Mouse (Mus musculus) C3H10T1/2 (cell line): Measurements from ENCODE around the gene Olfr1426. TPM values are rescaled to one million over a fixed set of nuclear protein-coding genes. Genes with fewer than 3 reads are reported as not detected.

Experiments
- polyA plus RNA-seq, 2 experiments: library from polyadenylated mRNA; unstranded; fragments of >200 nt; fragmentation: generic; extraction: Trizol; gene quantifications; one replicate each; pipeline ENCODE4 v1.2.1; 2012; ENCODE audit warnings: missing spikeins in 2 of 2

Olfr1426 gene
- not detected for polyA plus RNA-seq

GRCm38 (mm10) chr19:12091913-12092312 is at the start of gene Olfr1426:
TSS of gene Olfr1426 (minus strand) at chr19:12092013.

DNA sequence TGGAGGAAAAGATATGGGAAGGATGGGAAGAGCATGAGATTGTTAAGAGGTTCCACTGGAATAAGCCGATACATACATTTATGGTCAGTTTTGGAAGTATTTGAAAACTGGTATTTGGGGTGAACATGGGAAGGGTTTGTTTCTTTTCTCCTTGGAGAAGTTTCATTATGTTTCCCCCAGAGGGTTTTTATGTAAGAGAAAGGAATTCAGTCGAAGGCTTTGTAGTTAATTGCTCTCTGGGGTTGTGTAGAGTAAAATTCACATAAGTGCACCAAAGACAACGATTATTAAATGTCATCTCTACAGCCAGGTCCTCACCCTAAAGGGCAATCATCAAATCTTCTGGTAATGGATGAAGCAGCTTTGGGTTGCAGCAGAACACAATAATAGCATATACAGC is 31.3 kb upstream of the Olfr1426 start, which contains the start of gene Olfr76:
Olfr76 (minus strand) TSS at position 101 of the 400 bp plus-strand sequence.

GRCm38 (mm10) chr19:12115797-12116196 is 24.0 kb upstream of the Olfr1426 start, which contains the start of gene Olfr1428:
TSS of gene Olfr1428 (minus strand) at chr19:12115897.

GRCm38 (mm10) chr19:12103234-12103633 is 11.4 kb upstream of the Olfr1426 start, which contains the start of gene Olfr1427:
TSS of gene Olfr1427 (minus strand) at chr19:12103334.

GRCm38 (mm10) chr19:12077631-12078030 is 14.2 kb downstream of the Olfr1426 start, which contains the start of gene Olfr1425:
TSS of gene Olfr1425 (minus strand) at chr19:12077731.

DNA sequence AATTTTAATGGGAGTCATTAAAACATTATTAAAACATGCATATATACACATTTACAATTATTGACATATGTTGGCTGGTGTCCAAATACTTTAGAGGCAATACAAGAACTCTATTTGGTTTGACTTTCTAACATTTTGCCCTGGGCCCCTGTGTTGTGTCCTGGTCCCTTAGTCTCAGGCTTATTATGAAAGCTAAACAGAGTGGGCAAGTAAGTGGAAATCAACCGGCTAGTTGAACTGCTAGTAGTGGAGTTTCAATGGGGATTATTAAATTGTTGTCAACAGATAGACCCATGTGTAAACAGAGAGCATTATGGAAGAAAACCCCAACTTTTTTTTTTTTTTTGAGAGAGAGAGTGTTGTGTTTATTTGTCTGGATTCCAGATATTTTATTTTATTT is 29.2 kb downstream of the Olfr1426 start, which contains the start of gene Olfr1424:
Olfr1424 (minus strand) TSS at position 101 of the 400 bp plus-strand sequence.

GRCm38 (mm10) chr19:12041217-12041616 is 50.6 kb downstream of the Olfr1426 start, which contains the start of gene Olfr1423:
TSS of gene Olfr1423 (minus strand) at chr19:12041317.

Other genes starting within 250 kb of the Olfr1426 start
- not detected for gene Olfr1418, start 230.9 kb downstream of the Olfr1426 start, polyA plus RNA-seq
- not detected for gene Olfr1419, start 216.9 kb downstream of the Olfr1426 start, polyA plus RNA-seq
- not detected for gene Olfr1420, start 205.4 kb downstream of the Olfr1426 start, polyA plus RNA-seq
- 1 to 10 TPM; 1.8 to 7.9 TPM for gene Patl1, start 179.6 kb downstream of the Olfr1426 start, polyA plus RNA-seq
- 10 to 100 TPM in 1 of 2 experiments, 1 to 10 TPM in 1; 2.2 to 19.9 TPM for gene Osbp, start 126.1 kb downstream of the Olfr1426 start, polyA plus RNA-seq
- gene Olfr1423, start 50.7 kb downstream of the Olfr1426 start, polyA plus RNA-seq: under 1 TPM in 1 of 2 experiments, not detected in 1; 0.02 TPM
- not detected for gene Olfr1424, start 29.3 kb downstream of the Olfr1426 start, polyA plus RNA-seq
- gene Olfr1425, start 14.3 kb downstream of the Olfr1426 start, polyA plus RNA-seq: not detected
- gene Olfr1427, start 11.3 kb upstream of the Olfr1426 start, polyA plus RNA-seq: not detected
- gene Olfr1428, start 23.9 kb upstream of the Olfr1426 start, polyA plus RNA-seq: not detected
- gene Olfr76, start 31.2 kb upstream of the Olfr1426 start, polyA plus RNA-seq: not detected
- gene Olfr1555-ps1, start 78.1 kb upstream of the Olfr1426 start, polyA plus RNA-seq: not detected
- gene Olfr1431, start 108.6 kb upstream of the Olfr1426 start, polyA plus RNA-seq: not detected
- not detected for gene Olfr1432, start 140.6 kb upstream of the Olfr1426 start, polyA plus RNA-seq
- not detected for gene Olfr262, start 149.6 kb upstream of the Olfr1426 start, polyA plus RNA-seq
- gene Olfr235, start 169.0 kb upstream of the Olfr1426 start, polyA plus RNA-seq: not detected
- not detected for gene Olfr1434, start 187.8 kb upstream of the Olfr1426 start, polyA plus RNA-seq
- not detected for gene Olfr1436, start 207.1 kb upstream of the Olfr1426 start, polyA plus RNA-seq
- gene Olfr1437, start 233.1 kb upstream of the Olfr1426 start, polyA plus RNA-seq: not detected
- not detected for gene Olfr1438-ps1, start 243.9 kb upstream of the Olfr1426 start, polyA plus RNA-seq